Mouse (Mus musculus) embryo, embryonic 11 days (tissue): ENCODE data around the gene B230118H07Rik.
"Not testable (repeated sequence)": the region's sequence is repeated elsewhere in the genome, so short reads cannot be mapped to it uniquely, and the experiment has no call there.

Experiments
- DNase-seq: peaks from one replicate; pipeline ENCODE4 v3.0.0-alpha.2; 2015

B230118H07Rik gene

DNA sequence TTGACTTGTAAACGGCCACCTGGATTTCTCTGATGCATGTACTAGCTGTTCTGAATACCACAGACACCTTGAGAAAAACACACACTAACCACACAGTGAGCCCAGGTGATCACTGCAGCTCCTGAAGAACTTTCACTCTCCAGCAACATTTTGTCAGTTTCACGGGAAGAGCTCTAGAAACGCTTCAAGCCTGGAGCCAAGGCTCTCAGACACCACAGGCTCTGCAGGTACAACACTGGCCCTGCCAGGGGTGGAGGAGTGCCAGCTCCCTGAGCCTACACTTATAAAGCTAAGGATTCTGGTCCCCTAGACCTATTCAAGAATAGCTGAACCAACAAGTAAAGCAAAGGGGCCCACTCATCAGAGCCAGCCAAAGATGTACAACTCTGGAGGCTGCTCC is 67.9 kb downstream of the B230118H07Rik start:
- DNase-seq: no peak

DNA sequence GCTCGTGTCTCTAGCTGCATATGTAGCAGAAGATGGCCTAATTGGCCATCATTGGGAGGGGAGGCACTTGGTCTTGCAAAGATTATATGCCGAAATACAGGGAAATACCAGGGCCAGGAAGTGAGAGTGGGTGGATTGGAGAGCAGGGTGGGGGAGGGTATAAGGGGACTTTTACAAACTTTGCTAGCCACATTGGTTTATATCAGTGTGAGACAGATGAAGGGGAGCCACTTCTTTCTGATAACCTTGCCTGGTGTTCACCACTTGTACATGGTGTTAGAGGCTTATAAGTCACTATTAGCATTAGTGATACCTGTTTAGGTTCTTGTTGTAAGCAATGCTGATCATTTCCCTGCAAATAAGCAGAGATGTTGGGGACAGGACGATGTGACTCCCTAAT is 68.4 kb downstream of the B230118H07Rik start:
- DNase-seq: no peak

- no peak for DNase-seq
Measured at GRCm38 (mm10) chr2:101580428-101580827, 68.9 kb downstream of the B230118H07Rik start.

GRCm38 (mm10) chr2:101580027-101580426 is 69.3 kb downstream of the B230118H07Rik start:
- no peak for DNase-seq

DNA sequence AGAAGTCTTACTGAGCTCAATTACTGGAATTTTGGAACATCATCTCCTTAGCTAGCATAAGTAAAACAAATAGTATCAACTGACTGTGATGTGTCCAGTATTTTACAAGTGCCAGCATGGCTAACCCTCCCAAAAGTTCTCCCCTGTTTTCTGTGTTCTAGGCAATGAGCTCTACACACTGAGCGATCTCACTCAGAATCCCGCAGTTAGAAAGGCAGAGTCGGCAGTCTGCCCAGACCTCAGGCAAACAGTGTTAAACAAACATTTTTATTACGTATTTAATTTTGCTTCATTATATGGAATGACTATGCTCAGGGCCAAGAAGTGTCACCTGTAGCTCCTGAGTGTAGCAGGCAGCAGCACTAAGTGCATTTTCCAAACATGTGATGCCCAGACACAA is 72.1 kb downstream of the B230118H07Rik start:
- DNase-seq: no peak

GRCm38 (mm10) chr2:101569230-101569629 is 80.1 kb downstream of the B230118H07Rik start:
- DNase-seq: no peak

DNA sequence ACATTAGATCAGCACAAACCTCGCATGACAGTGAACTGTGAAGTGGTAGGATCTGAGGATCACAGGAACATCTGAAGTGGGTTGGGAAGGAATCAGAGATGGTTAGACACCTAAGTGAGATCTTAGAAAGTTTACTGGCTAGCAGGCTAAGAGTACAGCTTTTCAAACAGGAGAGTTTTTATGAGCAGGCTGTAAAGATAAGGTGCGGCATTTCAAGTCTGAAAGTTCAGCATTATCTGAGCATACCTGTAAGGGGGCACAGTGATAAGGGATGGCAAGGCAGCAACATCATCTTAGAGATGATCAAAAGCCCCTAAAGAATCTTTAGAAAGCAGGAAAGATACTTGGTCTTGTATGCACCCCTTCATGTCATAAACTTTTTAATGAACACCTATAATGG is 81.8 kb downstream of the B230118H07Rik start:
- DNase-seq: no peak

DNA sequence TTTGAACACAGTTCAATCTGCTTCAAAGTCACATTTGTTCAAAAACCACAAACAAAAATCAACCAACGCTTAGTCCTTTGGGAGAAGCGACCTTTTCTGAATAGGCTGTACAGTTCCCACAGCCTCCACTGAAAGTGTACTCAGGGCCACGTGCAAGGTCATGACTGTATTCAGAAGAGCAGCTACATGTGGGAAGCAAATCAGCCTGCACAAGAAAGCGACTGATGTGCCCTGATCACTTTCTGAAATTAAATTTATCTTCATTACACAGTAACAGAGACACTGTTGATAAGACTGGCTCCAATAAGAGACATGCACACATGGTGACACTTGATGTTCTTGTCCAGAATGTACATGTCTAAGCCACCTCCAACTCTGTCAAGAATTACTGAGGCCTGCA is 85.6 kb downstream of the B230118H07Rik start:
- no peak for DNase-seq

DNA sequence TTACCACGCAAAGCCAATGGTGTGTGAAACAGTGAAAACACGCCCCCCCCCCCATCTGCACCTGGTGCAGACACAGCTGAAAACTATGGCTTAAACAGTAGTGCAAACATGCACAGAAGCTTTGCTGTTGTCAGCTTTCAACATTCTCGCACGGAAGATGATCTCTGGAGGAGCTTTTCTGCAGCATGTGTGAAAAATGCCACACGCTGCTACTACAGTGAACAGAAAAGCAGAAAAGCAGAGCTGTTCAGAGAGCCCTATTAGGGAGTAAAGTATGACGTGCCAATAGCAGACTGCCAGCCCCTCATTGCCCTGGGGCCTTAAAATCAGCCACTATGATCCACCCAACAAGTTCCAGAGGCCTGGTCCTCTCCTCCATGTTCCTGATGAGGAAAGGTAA is 86.1 kb downstream of the B230118H07Rik start:
- DNase-seq: no peak

- DNase-seq: no peak
Measured at GRCm38 (mm10) chr2:101559431-101559830, 89.9 kb downstream of the B230118H07Rik start.

GRCm38 (mm10) chr2:101555886-101556285 is 93.4 kb downstream of the B230118H07Rik start:
- no peak for DNase-seq

- no peak for DNase-seq
Measured at GRCm38 (mm10) chr2:101553851-101554250, 95.5 kb downstream of the B230118H07Rik start.

DNA sequence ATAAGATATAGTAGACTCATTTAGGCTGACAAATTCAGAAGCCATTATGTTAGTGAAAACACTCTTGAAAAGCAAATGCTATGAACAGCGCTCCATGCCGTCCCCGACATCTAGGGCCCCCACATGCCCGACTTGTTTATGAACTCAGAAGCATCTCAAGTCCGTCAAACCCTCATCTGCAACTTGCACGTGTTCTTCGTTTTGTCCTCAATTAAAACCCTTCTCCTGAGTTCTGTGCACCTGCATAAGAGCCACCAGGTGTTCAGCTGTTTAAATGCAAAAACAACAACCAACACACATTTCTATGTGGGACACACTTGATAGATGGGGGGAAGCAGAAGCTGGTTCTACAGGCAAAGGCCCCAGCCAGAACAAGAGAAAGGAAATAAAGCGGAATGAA is 97.0 kb downstream of the B230118H07Rik start:
- no peak for DNase-seq

GRCm38 (mm10) chr2:101551026-101551719 is 98.2 kb downstream of the B230118H07Rik start:
- DNase-seq: no peak

- DNase-seq: no peak
Measured at GRCm38 (mm10) chr2:101550176-101550575, 99.2 kb downstream of the B230118H07Rik start.

DNA sequence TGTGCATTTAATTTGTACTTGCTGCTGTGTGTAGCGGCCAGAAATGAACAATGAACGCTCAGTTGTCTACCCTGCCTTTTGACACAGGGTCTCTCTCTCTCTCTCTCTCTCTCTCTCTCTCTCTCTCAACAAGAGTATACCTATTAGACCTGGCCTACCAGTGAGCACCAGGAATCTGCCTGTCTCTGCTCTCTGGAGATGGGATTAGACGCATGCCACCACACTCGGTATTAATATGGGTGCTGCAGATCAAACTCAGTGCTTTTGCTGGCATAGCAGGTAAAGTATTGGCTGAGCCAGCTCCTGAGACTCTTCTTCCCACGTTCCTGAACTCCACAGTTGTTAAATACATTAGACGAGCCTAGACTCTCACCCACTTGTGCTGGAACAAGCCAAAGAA is 100.5 kb downstream of the B230118H07Rik start:
- no peak for DNase-seq

DNA sequence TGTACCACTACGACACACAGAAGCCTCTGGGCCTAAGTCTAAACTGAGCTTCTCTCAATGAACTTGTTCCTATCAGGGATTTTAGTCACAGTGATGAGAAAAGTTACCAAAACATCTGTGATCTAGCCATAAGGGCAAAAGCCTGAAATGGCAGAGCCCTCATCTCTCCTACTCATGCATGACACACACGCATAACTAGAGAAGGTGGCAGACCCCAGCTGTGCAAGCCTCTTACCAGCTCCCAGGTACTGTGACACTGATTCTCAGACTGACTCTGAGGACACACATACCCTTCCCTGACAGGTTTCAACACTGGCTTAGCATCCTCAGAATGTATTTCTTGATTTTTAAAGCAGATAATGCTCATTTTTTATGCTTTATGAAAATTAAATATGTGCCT is 103.7 kb downstream of the B230118H07Rik start:
- DNase-seq: no peak

DNA sequence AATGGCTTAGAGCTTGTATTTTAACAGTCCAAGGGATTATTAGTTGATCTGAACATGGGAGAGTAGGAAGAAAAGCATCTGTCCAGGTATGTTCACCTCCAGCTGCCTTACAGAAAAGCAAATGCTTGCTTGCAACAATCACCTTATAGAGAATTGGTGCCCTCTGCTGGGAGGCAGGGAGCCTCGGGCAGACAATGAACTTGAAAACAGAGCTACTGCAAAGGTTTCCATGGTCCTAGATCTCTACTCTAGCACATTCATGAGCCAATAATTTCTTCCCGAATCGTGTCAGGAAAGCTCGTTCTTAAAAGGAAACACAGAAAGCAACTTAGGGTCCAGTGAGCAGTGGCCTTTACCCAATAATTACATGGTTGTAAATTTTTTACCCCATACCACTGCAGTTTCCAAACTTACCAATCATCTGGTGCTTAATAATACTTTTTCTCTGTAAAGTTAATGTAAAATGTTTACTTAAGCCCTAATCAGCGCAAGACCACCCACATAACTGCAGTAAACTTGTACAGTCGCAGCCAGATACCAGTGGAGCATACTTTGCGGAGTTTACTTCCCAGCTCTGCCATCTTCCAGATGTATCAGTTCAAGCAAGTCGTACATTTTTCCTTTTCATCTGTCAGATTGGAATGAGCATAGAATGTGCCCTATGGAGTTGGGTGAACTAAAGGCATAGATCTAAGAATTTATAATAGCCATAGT is 105.5 kb downstream of the B230118H07Rik start:
- peak; percentile 22 for DNase-seq

DNA sequence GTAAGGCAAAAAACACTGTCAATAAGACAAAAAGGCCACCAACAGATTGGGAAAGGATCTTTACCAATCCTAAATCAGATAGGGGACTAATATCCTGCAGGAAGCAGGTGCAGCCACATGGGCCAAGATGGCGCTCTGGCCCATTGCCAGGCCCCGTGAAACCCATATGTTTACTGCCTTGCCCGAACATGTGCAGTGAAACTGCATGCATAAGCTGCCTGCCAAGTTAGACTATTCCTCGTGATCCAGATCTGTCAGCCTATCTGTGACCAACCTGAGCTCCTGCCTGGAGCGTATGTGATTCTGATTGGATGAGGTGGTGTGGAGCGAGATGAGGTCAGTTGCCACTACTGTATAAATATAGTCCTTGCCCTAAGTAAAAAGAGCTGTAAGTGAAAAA is 112.4 kb downstream of the B230118H07Rik start:
- not testable (repeated sequence) for DNase-seq

DNA sequence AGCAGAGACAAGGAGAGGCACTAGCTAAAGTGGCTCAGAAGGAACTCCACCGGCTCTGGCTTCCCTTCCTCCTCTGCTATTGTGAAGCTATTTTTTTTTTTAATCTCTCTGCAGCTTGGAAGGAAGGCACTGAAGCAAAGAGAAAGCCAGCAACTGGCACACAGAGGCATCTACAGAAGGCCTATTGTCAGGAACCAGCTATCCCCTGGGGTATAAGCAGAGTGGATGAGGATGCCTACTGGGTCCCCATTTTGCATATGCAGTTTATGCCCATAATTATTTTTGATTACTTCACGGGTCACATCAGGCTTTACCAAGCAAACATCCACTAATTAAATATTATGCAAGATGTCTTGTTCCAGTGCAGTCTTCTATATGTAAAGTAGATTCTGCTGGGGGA is 115.6 kb downstream of the B230118H07Rik start:
- no peak for DNase-seq

DNA sequence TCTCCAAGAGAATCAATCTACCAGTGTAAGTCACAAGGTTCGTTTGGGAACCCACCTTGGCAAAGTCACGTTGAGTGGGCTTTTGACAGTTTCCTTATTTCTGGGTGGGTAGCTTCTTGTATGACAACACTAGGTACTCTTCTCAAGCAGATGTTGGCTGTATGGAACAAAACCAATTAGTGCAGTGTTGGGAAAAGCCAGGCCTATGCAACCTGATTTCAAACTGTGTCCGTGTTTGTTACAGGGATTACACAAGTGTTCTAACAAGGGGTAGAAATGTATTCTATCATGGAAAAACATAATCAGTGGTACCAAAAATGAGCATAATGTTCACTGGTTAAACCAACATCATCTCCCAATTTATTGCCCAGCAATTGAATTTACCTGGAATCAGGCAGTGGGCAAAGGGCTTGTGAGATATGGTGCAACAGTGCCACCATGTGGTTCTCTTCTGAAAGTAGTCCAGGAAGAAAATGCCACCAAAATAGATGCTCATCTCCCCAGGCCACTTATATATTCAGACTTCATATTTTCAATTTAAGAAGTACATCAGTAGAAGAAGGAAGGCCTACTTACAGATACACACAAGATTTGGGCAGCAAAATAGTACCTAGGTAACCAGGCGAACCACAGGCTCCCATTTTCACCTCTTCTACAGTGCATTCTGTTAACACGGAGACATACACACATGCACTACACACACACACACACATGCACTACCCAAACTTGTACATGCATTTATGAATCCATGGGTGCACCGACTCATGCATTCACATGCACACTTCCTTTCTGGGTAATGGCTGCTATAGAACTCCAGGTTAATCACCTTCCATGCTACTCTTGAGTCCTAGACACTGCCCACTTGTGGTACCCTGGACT is 123.6 kb downstream of the B230118H07Rik start:
- peak; percentile 74 for DNase-seq

DNA sequence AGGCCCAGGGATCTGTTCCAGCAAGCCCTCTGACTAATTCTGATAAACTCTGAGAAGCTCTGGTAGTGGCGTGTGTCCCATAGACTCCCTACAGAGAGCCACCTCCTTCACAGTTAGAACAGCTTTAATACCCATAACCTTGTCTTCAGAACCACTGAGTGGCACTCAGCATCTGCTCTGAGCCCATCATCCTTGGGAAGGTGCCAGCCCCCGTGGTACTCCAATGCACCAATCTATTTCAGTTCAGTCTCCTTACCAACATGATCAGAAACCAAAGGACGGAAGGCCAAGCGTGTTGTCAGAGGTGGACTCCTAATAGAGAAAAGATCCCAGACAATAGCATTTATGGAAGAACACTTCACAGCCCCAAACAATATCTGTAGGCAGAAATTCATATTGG is 124.2 kb downstream of the B230118H07Rik start:
- no peak for DNase-seq

DNA sequence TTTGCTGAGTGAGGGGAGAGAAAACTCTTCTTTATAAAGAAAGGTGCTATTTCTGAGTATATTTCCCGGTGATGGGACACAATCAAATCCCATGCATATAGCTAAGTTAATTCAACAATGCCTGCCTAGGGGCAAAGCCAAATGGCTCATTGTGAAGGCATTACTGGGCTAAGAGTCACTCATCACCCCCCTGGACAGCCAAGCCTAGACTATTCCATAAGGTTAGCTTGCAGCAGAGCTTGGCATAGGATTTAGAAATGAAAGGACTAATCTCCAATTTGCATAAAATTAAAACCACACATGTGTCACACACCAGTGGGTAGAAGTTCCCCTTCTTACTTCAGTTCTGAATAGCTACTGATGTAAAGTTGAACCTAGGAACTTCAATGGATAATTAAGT is 128.8 kb downstream of the B230118H07Rik start:
- DNase-seq: no peak

DNA sequence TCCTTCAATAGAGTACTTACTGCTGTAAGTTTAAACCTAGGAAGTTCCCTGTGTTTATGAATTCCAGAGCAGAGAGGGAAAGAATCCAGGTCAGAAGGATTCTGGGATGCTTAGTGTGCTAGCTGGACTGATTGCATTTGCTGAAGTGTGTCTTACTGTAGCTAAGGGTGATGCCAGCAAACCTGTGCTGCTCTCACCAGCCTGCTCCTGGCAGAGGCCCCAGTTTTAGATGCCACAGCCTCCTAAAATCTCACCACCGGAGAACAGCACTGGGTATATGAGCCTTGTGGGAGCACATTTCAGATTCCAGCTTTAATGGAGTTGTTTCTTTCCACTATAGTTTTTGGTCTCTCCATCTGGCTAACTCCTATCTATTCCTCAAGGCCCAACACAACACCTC is 129.4 kb downstream of the B230118H07Rik start:
- DNase-seq: no peak
